8 mouse cellular contexts compared by ENCODE assay signal in the genomic region with DNA sequence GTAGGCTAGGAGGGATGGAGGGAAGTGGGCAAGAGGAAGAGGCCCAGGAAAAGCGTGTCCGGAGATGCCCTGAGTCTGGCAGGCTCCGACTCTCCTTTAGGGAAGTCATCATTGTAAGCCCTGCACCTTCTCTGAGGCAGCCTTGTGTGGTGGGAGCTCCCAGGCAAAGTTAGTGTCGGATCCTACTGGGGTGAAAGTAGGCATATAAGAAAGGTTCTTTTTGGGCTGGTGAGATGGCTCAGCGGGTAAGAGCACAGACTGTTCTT. TPM values are rescaled to one million over a fixed set of nuclear protein-coding genes. Genes with fewer than 3 reads are reported as not detected.
DNase-seq lines count a peak whose midpoint lies in the region; ATAC-seq lines count a peak whose summit lies in the region.

No protein-coding gene starts in this region.

- H3K4me3 ChIP-seq in heart, embryonic 15.5 days: peak overlapping the region; percentile 81
- peak overlapping the region; percentile 80 for H3K4me3 ChIP-seq in hindbrain, embryonic 12.5 days
- H3K4me3 ChIP-seq in midbrain, embryonic 12.5 days: peak overlapping the region; percentile 93

- peaks cover 24% of the 10 kb centered on the region for H3K36me3 ChIP-seq in heart, embryonic 15.5 days
- H3K36me3 ChIP-seq in hindbrain, embryonic 12.5 days: peaks cover 38% of the 10 kb centered on the region
- H3K36me3 ChIP-seq in midbrain, embryonic 12.5 days: peaks cover 28% of the 10 kb centered on the region

- no peaks in the 10 kb centered on the region for H3K27me3 ChIP-seq in heart, embryonic 15.5 days
- no peaks in the 10 kb centered on the region for H3K27me3 ChIP-seq in hindbrain, embryonic 12.5 days
- H3K27me3 ChIP-seq in midbrain, embryonic 12.5 days: 0 out of 2 replicates have a peak, but pooled peaks cover 3% of the 10 kb centered on the region

- peak overlapping the region; percentile 84 for H3K9ac ChIP-seq in heart, embryonic 15.5 days
- H3K9ac ChIP-seq in hindbrain, embryonic 12.5 days: peak overlapping the region; percentile 93
- peak overlapping the region; percentile 94 for H3K9ac ChIP-seq in midbrain, embryonic 12.5 days (replicated peaks)

- peak overlapping the region; percentile 74; the same call in 1 of the 2 replicates for H3K27ac ChIP-seq in heart, embryonic 15.5 days
- H3K27ac ChIP-seq in hindbrain, embryonic 12.5 days: peak overlapping the region; percentile 84; the same call in 1 of the 2 replicates
- no peak overlapping the region for H3K27ac ChIP-seq in midbrain, embryonic 12.5 days (replicated peaks)

- no peak for DNase-seq in heart, adult 11 months
- peak; percentile 49 for DNase-seq in MN1 (ENCODE audit: low spot score)
- DNase-seq in left cerebral cortex, adult 18-20 months (ENCODE audit: low spot score in 2 of 2): no peak
- DNase-seq in spleen, adult 12 weeks (ENCODE audit: low spot score): no peak

- peaks cover 15% of the 10 kb centered on the region for H3K4me1 ChIP-seq in heart, embryonic 15.5 days (replicated peaks)
- H3K4me1 ChIP-seq in hindbrain, embryonic 12.5 days: peaks cover 22% of the 10 kb centered on the region
- H3K4me1 ChIP-seq in midbrain, embryonic 12.5 days: peaks cover 26% of the 10 kb centered on the region

- 3% methylated on average over 5 of the region's 5 CpGs for WGBS in heart, embryonic 15.5 days
- 3% methylated on average over 5 of the region's 5 CpGs for WGBS in hindbrain, embryonic 12.5 days
- under 1% methylated on average over 5 of the region's 5 CpGs for WGBS in midbrain, embryonic 12.5 days

- no peak for ATAC-seq in heart, embryonic 15.5 days (replicated peaks; ENCODE audit: insufficient number of reproducible peaks, insufficient read depth, low FRiP score, low read depth)
- ATAC-seq in hindbrain, embryonic 12.5 days (ENCODE audit: low FRiP score): peak; percentile 5; the same call in 1 of the 2 replicates
- ATAC-seq in midbrain, embryonic 12.5 days (ENCODE audit: low FRiP score, low read depth): no peak
- no peak for ATAC-seq in inflammation-experienced regulatory T-cells, adult 6 months

- H3K9me3 ChIP-seq in heart, embryonic 15.5 days (replicated peaks): no peaks in the 10 kb centered on the region
- no peaks in the 10 kb centered on the region for H3K9me3 ChIP-seq in hindbrain, embryonic 12.5 days (replicated peaks)
- no peaks in the 10 kb centered on the region for H3K9me3 ChIP-seq in midbrain, embryonic 12.5 days

- peak overlapping the region; percentile 84 for H3K4me2 ChIP-seq in heart, embryonic 15.5 days
- peak overlapping the region; percentile 95 for H3K4me2 ChIP-seq in hindbrain, embryonic 12.5 days (replicated peaks)
- peak overlapping the region; percentile 89 for H3K4me2 ChIP-seq in midbrain, embryonic 12.5 days (replicated peaks)

RNA-seq across cellular contexts. Expression of gene Pycr2, which starts 0.7 kb away (rescaled TPM):
- 42.1 and 57.9 TPM in 2 replicates for polyA plus RNA-seq in heart, embryonic 15.5 days (2015; fragmentation: Nextera tagmentation; extraction: Ambion mirVana)
- polyA plus RNA-seq in hindbrain, embryonic 12.5 days (2016; fragmentation: Nextera tagmentation; extraction: Ambion mirVana): 80.3 and 91.6 TPM in 2 replicates
- 94.0 and 98.4 TPM in 2 replicates for polyA plus RNA-seq in midbrain, embryonic 12.5 days (2016; fragmentation: Nextera tagmentation; extraction: Ambion mirVana)
- 10 to 100 TPM; 39.9 to 46.0 (median 44.5) TPM for polyA plus RNA-seq in inflammation-experienced regulatory T-cells, adult 6 months (2017; shearing (Covaris generic))
- 10 to 100 TPM; 28.9 to 29.4 TPM for total RNA-seq in left cerebral cortex, adult 18-20 months (2021)

RNA-seq across cellular contexts. Expression of gene Lefty2, which starts 11.8 kb away (rescaled TPM):
- 0.05 and 0.14 TPM in 2 replicates for polyA plus RNA-seq in heart, embryonic 15.5 days (2015; fragmentation: Nextera tagmentation; extraction: Ambion mirVana)
- 0.08 TPM in 1 of 2 replicates, not detected in the other for polyA plus RNA-seq in hindbrain, embryonic 12.5 days (2016; fragmentation: Nextera tagmentation; extraction: Ambion mirVana)
- polyA plus RNA-seq in midbrain, embryonic 12.5 days (2016; fragmentation: Nextera tagmentation; extraction: Ambion mirVana): not detected in 2 replicates
- not detected for polyA plus RNA-seq in inflammation-experienced regulatory T-cells, adult 6 months (2017; shearing (Covaris generic))
- total RNA-seq in left cerebral cortex, adult 18-20 months (2021): under 1 TPM; 0.21 to 0.33 TPM

RNA-seq across cellular contexts. Expression of gene Lefty1, which starts 30.1 kb away (rescaled TPM):
- 1.0 and 1.5 TPM in 2 replicates for polyA plus RNA-seq in heart, embryonic 15.5 days (2015; fragmentation: Nextera tagmentation; extraction: Ambion mirVana)
- 0.46 and 1.7 TPM in 2 replicates for polyA plus RNA-seq in hindbrain, embryonic 12.5 days (2016; fragmentation: Nextera tagmentation; extraction: Ambion mirVana)
- 0.56 and 1.6 TPM in 2 replicates for polyA plus RNA-seq in midbrain, embryonic 12.5 days (2016; fragmentation: Nextera tagmentation; extraction: Ambion mirVana)
- polyA plus RNA-seq in inflammation-experienced regulatory T-cells, adult 6 months (2017; shearing (Covaris generic)): not detected
- under 1 TPM; 0.21 to 0.91 TPM for total RNA-seq in left cerebral cortex, adult 18-20 months (2021)

RNA-seq across cellular contexts. Expression of gene Tmem63a, which starts 37.4 kb away (rescaled TPM):
- 10.0 and 12.1 TPM in 2 replicates for polyA plus RNA-seq in heart, embryonic 15.5 days (2015; fragmentation: Nextera tagmentation; extraction: Ambion mirVana)
- polyA plus RNA-seq in hindbrain, embryonic 12.5 days (2016; fragmentation: Nextera tagmentation; extraction: Ambion mirVana): 6.9 and 7.2 TPM in 2 replicates
- polyA plus RNA-seq in midbrain, embryonic 12.5 days (2016; fragmentation: Nextera tagmentation; extraction: Ambion mirVana): 2.9 TPM in 2 replicates
- 10 to 100 TPM; 12.8 to 18.6 (median 14.0) TPM for polyA plus RNA-seq in inflammation-experienced regulatory T-cells, adult 6 months (2017; shearing (Covaris generic))
- 10 to 100 TPM; 15.5 to 19.4 TPM for total RNA-seq in left cerebral cortex, adult 18-20 months (2021)

RNA-seq across cellular contexts. Expression of gene Sde2, which starts 53.8 kb away (rescaled TPM):
- polyA plus RNA-seq in heart, embryonic 15.5 days (2015; fragmentation: Nextera tagmentation; extraction: Ambion mirVana): 20.8 and 22.8 TPM in 2 replicates
- polyA plus RNA-seq in hindbrain, embryonic 12.5 days (2016; fragmentation: Nextera tagmentation; extraction: Ambion mirVana): 35.6 and 39.7 TPM in 2 replicates
- polyA plus RNA-seq in midbrain, embryonic 12.5 days (2016; fragmentation: Nextera tagmentation; extraction: Ambion mirVana): 36.3 and 36.7 TPM in 2 replicates
- 10 to 100 TPM; 33.8 to 42.9 (median 37.5) TPM for polyA plus RNA-seq in inflammation-experienced regulatory T-cells, adult 6 months (2017; shearing (Covaris generic))
- 10 to 100 TPM; 20.9 to 25.7 TPM for total RNA-seq in left cerebral cortex, adult 18-20 months (2021)
